ENCODE assay signal across 8 mouse cellular contexts in genomic region chr10:83544103-83544479, GRCm38 (mm10). TPM values are rescaled to one million over a fixed set of nuclear protein-coding genes. Genes with fewer than 3 reads are reported as not detected.
DNase-seq lines count a peak whose midpoint lies in the region; ATAC-seq lines count a peak whose summit lies in the region.

No protein-coding gene starts in this region.

- ATAC-seq in kidney, embryonic 14.5 days (ENCODE audit: low FRiP score, low TSS enrichment), result peak; percentile 96
- peak; percentile 59 for ATAC-seq in megakaryocyte progenitor cell, adult 5-6 weeks (replicated peaks; ENCODE audit: poor library complexity)

- no peak for DNase-seq in kidney, postnatal 10 days
- peak; percentile 30 for DNase-seq in ES-CJ7 (ENCODE audit: low read depth, low spot score)
- DNase-seq in embryonic facial prominence, embryonic 10.5 days (ENCODE audit: low spot score), result no peak
- peak; percentile 71 for DNase-seq in induced T-regulatory cell, adult 2 months (ENCODE audit: low read depth)
- no peak for DNase-seq in layer of hippocampus, postnatal 25 days (ENCODE audit: extremely low spot score in 1 of 2, low spot score in 1 of 2)
- no peak for DNase-seq in left cerebral cortex, postnatal 36 days (ENCODE audit: low spot score in 2 of 2)

- peak overlapping the region; percentile 53; the same call in 1 of the 2 replicates for H3K27ac ChIP-seq in kidney, embryonic 14.5 days (ENCODE audit: low read depth, low read length)
- H3K27ac ChIP-seq in embryonic facial prominence, embryonic 10.5 days (replicated peaks), result peak overlapping the region; percentile 95

- peak overlapping the region; percentile 50 for H3K4me2 ChIP-seq in kidney, embryonic 14.5 days (replicated peaks; ENCODE audit: low read depth, low read length)

- H3K9me3 ChIP-seq in kidney, embryonic 14.5 days (ENCODE audit: control insufficient read depth, low read length), result no peaks in the 10 kb centered on the region
- no peaks in the 10 kb centered on the region for H3K9me3 ChIP-seq in embryonic facial prominence, embryonic 10.5 days

- peaks cover 8% of the 10 kb centered on the region; the same call in 1 of the 2 replicates for H3K36me3 ChIP-seq in kidney, embryonic 14.5 days (ENCODE audit: control insufficient read depth, insufficient read depth, low read length)
- peaks cover 16% of the 10 kb centered on the region for H3K36me3 ChIP-seq in embryonic facial prominence, embryonic 10.5 days (replicated peaks)

- under 1% methylated on average over 41 of the region's 41 CpGs for WGBS in kidney, embryonic 14.5 days
- under 1% methylated on average over 41 of the region's 41 CpGs for WGBS in embryonic facial prominence, embryonic 10.5 days

- peak overlapping the region; percentile 75 for H3K4me3 ChIP-seq in kidney, embryonic 14.5 days (ENCODE audit: low read length)
- peak overlapping the region; percentile 85 for H3K4me3 ChIP-seq in embryonic facial prominence, embryonic 10.5 days

- H3K4me1 ChIP-seq in kidney, embryonic 14.5 days (ENCODE audit: control insufficient read depth, insufficient read depth, low read length), result peaks cover 17% of the 10 kb centered on the region
- H3K4me1 ChIP-seq in embryonic facial prominence, embryonic 10.5 days, result peaks cover 11% of the 10 kb centered on the region

- intact Hi-C loops in left cerebral cortex, postnatal 36 days (cut with DNase I), result loop anchor here (10.0 kb wide), 2 partner anchors 639 to 779 kb away; partner anchors contain the start of gene Nfyb

- no peaks in the 10 kb centered on the region for H3K27me3 ChIP-seq in kidney, embryonic 14.5 days (ENCODE audit: control insufficient read depth, insufficient read depth, low read length)
- H3K27me3 ChIP-seq in embryonic facial prominence, embryonic 10.5 days (replicated peaks; ENCODE audit: low read depth, poor library complexity, severe bottlenecking), result no peaks in the 10 kb centered on the region

- H3K9ac ChIP-seq in kidney, embryonic 14.5 days (ENCODE audit: low read depth, low read length), result peak overlapping the region; percentile 82

RNA-seq across cellular contexts. Expression of gene Washc4, which starts 0.5 kb away (rescaled TPM):
- 22.8 and 44.1 TPM in 2 replicates for polyA plus RNA-seq in kidney, embryonic 14.5 days (2014; fragmentation: Nextera tagmentation; extraction: Ambion mirVana)
- polyA plus RNA-seq in embryonic facial prominence, embryonic 10.5 days (2016; fragmentation: Nextera tagmentation; extraction: Ambion mirVana), result 40.7 TPM in 2 replicates
- 20.7 and 22.1 TPM in 2 replicates for total RNA-seq in megakaryocyte progenitor cell, adult 5-6 weeks (2015)
- 31.9 and 32.2 TPM in 2 replicates for total RNA-seq in megakaryocyte progenitor cell, adult 5-6 weeks (2017)
- 10 to 100 TPM; 25.0 to 28.3 TPM for total RNA-seq in layer of hippocampus, postnatal 25 days (2021)
- total RNA-seq in left cerebral cortex, postnatal 36 days (2021), result 10 to 100 TPM; 22.3 to 25.2 TPM

RNA-seq across cellular contexts. Expression of gene Aldh1l2, which starts 10.2 kb away (rescaled TPM):
- polyA plus RNA-seq in kidney, embryonic 14.5 days (2014; fragmentation: Nextera tagmentation; extraction: Ambion mirVana), result 0.74 and 0.76 TPM in 2 replicates
- 1.7 and 2.1 TPM in 2 replicates for polyA plus RNA-seq in embryonic facial prominence, embryonic 10.5 days (2016; fragmentation: Nextera tagmentation; extraction: Ambion mirVana)
- not detected in 2 replicates for total RNA-seq in megakaryocyte progenitor cell, adult 5-6 weeks (2015)
- total RNA-seq in megakaryocyte progenitor cell, adult 5-6 weeks (2017), result not detected in 2 replicates
- total RNA-seq in layer of hippocampus, postnatal 25 days (2021), result 1 to 10 TPM; 2.5 TPM
- total RNA-seq in left cerebral cortex, postnatal 36 days (2021), result 1 to 10 TPM; 1.6 to 2.1 TPM

Comparison
In these comparisons a context has a peak if more than half of its experiments do, and no peak if none do; other contexts are left out.
1. DNase-seq: peak in ES-CJ7 (single experiment) and induced T-regulatory cell, adult 2 months (single experiment); none in kidney, postnatal 10 days (single experiment), embryonic facial prominence, embryonic 10.5 days (single experiment), layer of hippocampus, postnatal 25 days (0 of 2) and left cerebral cortex, postnatal 36 days (0 of 2).